Mouse (Mus musculus): Measurements from ENCODE around the gene Smyd1. TPM values are rescaled to one million over a fixed set of nuclear protein-coding genes. Genes with fewer than 3 reads are reported as not detected.
"Not testable (repeated sequence)": the region's sequence is repeated elsewhere in the genome, so short reads cannot be mapped to it uniquely, and the experiment has no call there.

The Smyd1 gene
- total RNA-seq (2021), result under 1 TPM in 1 of 2 experiments, not detected in 1; 0.20 TPM
- long read RNA-seq, experiment 1, partial matches to known transcripts, result 0 of 1 reads
- long read RNA-seq, experiment 1, other reads (novel, unspliced or antisense), result 1 of 1 reads
- long read RNA-seq, experiment 2, partial matches to known transcripts, result 0 of 1 reads
- long read RNA-seq, experiment 2, other reads (novel, unspliced or antisense), result 1 of 1 reads

GRCm38 (mm10) chr6:71321826-71322283, at the start of gene Smyd1:
Smyd1 (minus strand) TSS chr6:71322233.
- DNase-seq, result no peak

- DNase-seq, result no peak
Measured at GRCm38 (mm10) chr6:71371085-71371605, 49.1 kb upstream of the Smyd1 start.

- no peak for DNase-seq
Measured at GRCm38 (mm10) chr6:71369416-71369815, 47.4 kb upstream of the Smyd1 start.

GRCm38 (mm10) chr6:71363995-71364394, 42.0 kb upstream of the Smyd1 start:
- no peak for DNase-seq

- DNase-seq, result no peak
Measured at GRCm38 (mm10) chr6:71361156-71361670, 39.2 kb upstream of the Smyd1 start.

GRCm38 (mm10) chr6:71360751-71361150, 38.7 kb upstream of the Smyd1 start:
- no peak for DNase-seq

- DNase-seq, result no peak
Measured at GRCm38 (mm10) chr6:71360221-71360620, 38.2 kb upstream of the Smyd1 start.

GRCm38 (mm10) chr6:71357493-71357892, 35.5 kb upstream of the Smyd1 start:
- no peak for DNase-seq

GRCm38 (mm10) chr6:71353722-71354121, 31.7 kb upstream of the Smyd1 start:
- DNase-seq, result no peak

GRCm38 (mm10) chr6:71352866-71353427, 30.9 kb upstream of the Smyd1 start:
- DNase-seq, result no peak

- DNase-seq, result no peak
Measured at GRCm38 (mm10) chr6:71352201-71352600, 30.2 kb upstream of the Smyd1 start.

GRCm38 (mm10) chr6:71351201-71351600, 29.2 kb upstream of the Smyd1 start:
- no peak for DNase-seq

GRCm38 (mm10) chr6:71348006-71348405, 26.0 kb upstream of the Smyd1 start:
- no peak for DNase-seq

GRCm38 (mm10) chr6:71341179-71341578, 19.1 kb upstream of the Smyd1 start:
- no peak for DNase-seq

- no peak for DNase-seq
Measured at GRCm38 (mm10) chr6:71339351-71339750, 17.3 kb upstream of the Smyd1 start.

GRCm38 (mm10) chr6:71338941-71339340, 16.9 kb upstream of the Smyd1 start:
- no peak for DNase-seq

- DNase-seq, result no peak
Measured at GRCm38 (mm10) chr6:71337666-71338065, 15.6 kb upstream of the Smyd1 start.

- DNase-seq, result no peak
Measured at GRCm38 (mm10) chr6:71333578-71334273, 11.7 kb upstream of the Smyd1 start.

- DNase-seq, result no peak
Measured at GRCm38 (mm10) chr6:71333031-71333430, 11.0 kb upstream of the Smyd1 start.

- DNase-seq, result no peak
Measured at GRCm38 (mm10) chr6:71332236-71332965, 10.4 kb upstream of the Smyd1 start.

GRCm38 (mm10) chr6:71331491-71331890, 9.5 kb upstream of the Smyd1 start:
- DNase-seq, result not testable (repeated sequence)

- DNase-seq, result no peak
Measured at GRCm38 (mm10) chr6:71330486-71330885, 8.5 kb upstream of the Smyd1 start.

Data from adrenal gland, postnatal 36 days (tissue).